Mouse (Mus musculus) E14TG2a.4 (cell line): ENCODE measurements at regions not wholly inside any gene's neighbourhood (a gene's known extent, or its start where the extent isn't known, plus 50 kb on each side); places are given as distances from the start of the nearest gene placed in this dataset.

Experiments
- CTCF ChIP-seq: conservative IDR thresholded peaks from 2 replicates; pipeline ENCODE4 v1.5.1; 2014; ENCODE audit warnings: low read length
- NANOG ChIP-seq: IDR thresholded peaks from 2 replicates; pipeline ENCODE4 v1.6.1; 2014; ENCODE audit warnings: borderline replicate concordance, low read length, mixed read lengths
- POU5F1 ChIP-seq: IDR thresholded peaks from 2 replicates; pipeline ENCODE4 v1.6.1; 2014; ENCODE audit warnings: low read length, borderline replicate concordance

DNA sequence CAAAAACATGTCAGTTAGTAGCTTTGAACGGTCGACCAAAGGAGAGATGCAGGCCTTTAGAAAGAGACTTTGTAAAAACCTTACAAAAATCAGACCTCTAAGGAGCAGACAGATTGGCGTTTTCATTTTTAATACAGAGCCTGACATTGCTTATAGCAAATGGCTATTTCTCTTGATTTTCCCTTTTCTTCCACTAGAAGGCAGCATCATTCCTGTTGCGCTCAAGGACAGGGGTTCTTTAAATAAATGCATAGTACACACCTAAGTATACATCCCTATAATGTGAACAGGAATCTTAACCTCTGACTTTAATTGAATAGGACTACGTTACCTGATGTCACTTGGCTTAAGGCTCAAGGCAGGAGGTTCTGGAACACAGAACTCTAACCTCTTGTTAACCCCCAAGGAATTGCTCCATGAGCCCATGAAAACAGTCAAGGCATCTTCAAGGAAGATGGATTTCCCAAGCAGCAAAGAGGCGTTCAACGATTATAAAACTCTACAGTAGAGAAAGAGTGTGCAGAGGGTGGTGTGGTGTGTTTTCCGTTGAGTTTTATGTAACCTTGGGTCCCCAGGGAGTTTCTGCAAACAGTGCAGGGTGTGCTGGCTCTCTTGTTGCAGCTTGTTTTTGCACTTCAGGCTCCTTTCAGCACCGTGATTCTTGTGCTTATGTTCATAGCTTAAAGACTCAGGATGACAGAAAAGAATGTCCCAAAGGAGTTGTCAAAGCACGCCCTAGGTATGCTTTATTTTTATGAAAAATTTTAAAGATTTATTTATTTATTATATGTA is 124.1 kb upstream of the Zfp648 start:
- TF ChIP-seq CTCF = peak; percentile 80
- no peak for TF ChIP-seq POU5F1
- TF ChIP-seq NANOG = no peak
